Mouse (Mus musculus): ENCODE results near the gene Cfl2. TPM values are rescaled to one million over a fixed set of nuclear protein-coding genes. Genes with fewer than 3 reads are reported as not detected.
"Not testable (repeated sequence)": the region's sequence is repeated elsewhere in the genome, so short reads cannot be mapped to it uniquely, and the experiment has no call there.

Cfl2 gene
- polyA plus RNA-seq (2012; rRNA removed), result 34.9 and 60.3 TPM in 2 replicates

GRCm38 (mm10) chr12:54862606-54863535 lies at the start of gene Cfl2:
Cfl2 (minus strand) TSS chr12:54862877.
- Histone ChIP-seq H3K4me3 (ENCODE audit: control insufficient read depth, low read depth, low read length) (peak within 1 kb of the TSS; percentile 99), H3K36me3 (ENCODE audit: control insufficient read depth, insufficient read depth, low read length) (peaks cover 3% of the 10 kb centered on the region), H3K4me1 (ENCODE audit: control insufficient read depth, insufficient read depth, low read length) (peaks cover 2% of the 10 kb centered on the region), H3K27me3 (ENCODE audit: control insufficient read depth, insufficient read depth, low read length) (no peaks in the 10 kb centered on the region), H3K27ac (ENCODE audit: control insufficient read depth, insufficient read depth, low read depth, low read length) (peak within 1 kb of the TSS; percentile 99)
- TF ChIP-seq CTCF (IDR thresholded peaks at IDR 0.05; ENCODE audit: control insufficient read depth, insufficient read depth, insufficient replicate concordance, low read depth, low read length) (no peak), POLR2A (IDR thresholded peaks at IDR 0.05; ENCODE audit: control insufficient read depth, low read depth, low read length) (peak; percentile 68)

- no peak overlapping the region for H3K27ac ChIP-seq (ENCODE audit: control insufficient read depth, insufficient read depth, low read depth, low read length)
- no peaks in the 10 kb centered on the region for H3K4me1 ChIP-seq (ENCODE audit: control insufficient read depth, insufficient read depth, low read length)
- H3K4me3 ChIP-seq (ENCODE audit: control insufficient read depth, low read depth, low read length), result no peak overlapping the region
- no peaks in the 10 kb centered on the region; the same call in 1 of the 2 replicates for H3K36me3 ChIP-seq (ENCODE audit: control insufficient read depth, insufficient read depth, low read length)
- TF ChIP-seq CTCF (IDR thresholded peaks at IDR 0.05; ENCODE audit: control insufficient read depth, insufficient read depth, insufficient replicate concordance, low read depth, low read length) (no peak), POLR2A (IDR thresholded peaks at IDR 0.05; ENCODE audit: control insufficient read depth, low read depth, low read length) (no peak)
- H3K27me3 ChIP-seq (ENCODE audit: control insufficient read depth, insufficient read depth, low read length), result no peaks in the 10 kb centered on the region
Measured at GRCm38 (mm10) chr12:54910387-54910786, 47.7 kb upstream of the Cfl2 start.

GRCm38 (mm10) chr12:54892559-54892958 lies 29.9 kb upstream of the Cfl2 start:
- not testable (repeated sequence) for H3K4me3 ChIP-seq (ENCODE audit: control insufficient read depth, low read depth, low read length); H3K27ac ChIP-seq (ENCODE audit: control insufficient read depth, insufficient read depth, low read depth, low read length); H3K27me3 ChIP-seq (ENCODE audit: control insufficient read depth, insufficient read depth, low read length); H3K36me3 ChIP-seq (ENCODE audit: control insufficient read depth, insufficient read depth, low read length); H3K4me1 ChIP-seq (ENCODE audit: control insufficient read depth, insufficient read depth, low read length)

- H3K4me3 ChIP-seq (ENCODE audit: control insufficient read depth, low read depth, low read length), result no peak overlapping the region
- no peak for TF ChIP-seq CTCF (IDR thresholded peaks at IDR 0.05; ENCODE audit: control insufficient read depth, insufficient read depth, insufficient replicate concordance, low read depth, low read length)
- no peak for TF ChIP-seq POLR2A (IDR thresholded peaks at IDR 0.05; ENCODE audit: control insufficient read depth, low read depth, low read length)
Measured at GRCm38 (mm10) chr12:54890426-54890825, 27.7 kb upstream of the Cfl2 start.

GRCm38 (mm10) chr12:54887580-54888127 lies 25.0 kb upstream of the Cfl2 start:
- H3K27ac ChIP-seq (ENCODE audit: control insufficient read depth, insufficient read depth, low read depth, low read length), result no peak overlapping the region
- H3K27me3 ChIP-seq (ENCODE audit: control insufficient read depth, insufficient read depth, low read length), result no peaks in the 10 kb centered on the region
- H3K4me3 ChIP-seq (ENCODE audit: control insufficient read depth, low read depth, low read length), result no peak overlapping the region
- no peaks in the 10 kb centered on the region for H3K36me3 ChIP-seq (ENCODE audit: control insufficient read depth, insufficient read depth, low read length)
- peaks cover 3% of the 10 kb centered on the region; the same call in 1 of the 2 replicates for H3K4me1 ChIP-seq (ENCODE audit: control insufficient read depth, insufficient read depth, low read length)
- TF ChIP-seq CTCF (IDR thresholded peaks at IDR 0.05; ENCODE audit: control insufficient read depth, insufficient read depth, insufficient replicate concordance, low read depth, low read length), result no peak

More at GRCm38 (mm10) chr12:54890426-54890825, 27.7 kb upstream of the Cfl2 start:
- no peaks in the 10 kb centered on the region for H3K27me3 ChIP-seq (ENCODE audit: control insufficient read depth, insufficient read depth, low read length)
- no peak overlapping the region for H3K27ac ChIP-seq (ENCODE audit: control insufficient read depth, insufficient read depth, low read depth, low read length)
- no peaks in the 10 kb centered on the region for H3K36me3 ChIP-seq (ENCODE audit: control insufficient read depth, insufficient read depth, low read length)
- peaks cover 3% of the 10 kb centered on the region; the same call in 1 of the 2 replicates for H3K4me1 ChIP-seq (ENCODE audit: control insufficient read depth, insufficient read depth, low read length)

- H3K4me1 ChIP-seq (ENCODE audit: control insufficient read depth, insufficient read depth, low read length), result no peaks in the 10 kb centered on the region
- no peak overlapping the region for H3K27ac ChIP-seq (ENCODE audit: control insufficient read depth, insufficient read depth, low read depth, low read length)
- TF ChIP-seq POLR2A (IDR thresholded peaks at IDR 0.05; ENCODE audit: control insufficient read depth, low read depth, low read length), result no peak
- TF ChIP-seq CTCF (IDR thresholded peaks at IDR 0.05; ENCODE audit: control insufficient read depth, insufficient read depth, insufficient replicate concordance, low read depth, low read length), result no peak
Measured at GRCm38 (mm10) chr12:54879630-54880029, 17.0 kb upstream of the Cfl2 start.

GRCm38 (mm10) chr12:54879211-54879610 lies 16.5 kb upstream of the Cfl2 start:
- TF ChIP-seq CTCF (IDR thresholded peaks at IDR 0.05; ENCODE audit: control insufficient read depth, insufficient read depth, insufficient replicate concordance, low read depth, low read length), result no peak
- no peak for TF ChIP-seq POLR2A (IDR thresholded peaks at IDR 0.05; ENCODE audit: control insufficient read depth, low read depth, low read length)

More at GRCm38 (mm10) chr12:54879630-54880029, 17.0 kb upstream of the Cfl2 start:
- Histone ChIP-seq H3K27me3 (ENCODE audit: control insufficient read depth, insufficient read depth, low read length) (no peaks in the 10 kb centered on the region), H3K4me3 (ENCODE audit: control insufficient read depth, low read depth, low read length) (no peak overlapping the region), H3K36me3 (ENCODE audit: control insufficient read depth, insufficient read depth, low read length) (no peaks in the 10 kb centered on the region)

More at GRCm38 (mm10) chr12:54879211-54879610, 16.5 kb upstream of the Cfl2 start:
- Histone ChIP-seq H3K4me1 (ENCODE audit: control insufficient read depth, insufficient read depth, low read length) (no peaks in the 10 kb centered on the region), H3K36me3 (ENCODE audit: control insufficient read depth, insufficient read depth, low read length) (no peaks in the 10 kb centered on the region), H3K27me3 (ENCODE audit: control insufficient read depth, insufficient read depth, low read length) (no peaks in the 10 kb centered on the region), H3K4me3 (ENCODE audit: control insufficient read depth, low read depth, low read length) (no peak overlapping the region), H3K27ac (ENCODE audit: control insufficient read depth, insufficient read depth, low read depth, low read length) (no peak overlapping the region)
